Mouse (Mus musculus): ENCODE data around the gene Tex13b. TPM values are rescaled to one million over a fixed set of nuclear protein-coding genes. Genes with fewer than 3 reads are reported as not detected.
A peak's percentile ranks its signal among the peaks of the same experiment; 100 is the strongest.

Tex13b gene
- polyA plus RNA-seq, 1 experiment: not detected

DNA sequence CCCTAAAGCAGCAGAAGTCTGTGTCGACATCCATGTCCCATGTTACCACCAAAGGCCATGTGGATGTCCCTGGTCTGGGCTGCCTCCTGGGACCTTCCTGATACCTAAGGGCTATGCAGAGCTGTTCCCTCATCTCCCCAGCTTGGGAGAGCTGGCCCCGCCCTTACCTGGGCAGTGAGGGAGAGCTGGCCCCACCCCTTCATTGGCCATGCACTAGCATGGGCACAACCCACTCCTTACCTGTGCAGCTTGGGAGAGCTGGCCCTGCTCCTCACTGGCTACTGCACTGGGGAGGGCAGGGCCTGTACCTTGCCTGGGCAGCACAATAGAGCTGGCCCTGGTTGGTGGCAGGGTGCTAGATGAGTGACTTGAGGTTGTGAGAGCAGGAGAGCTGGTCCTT is 7.9 kb downstream of the Tex13b start:
- 81% methylated on average over 2 of the region's 2 CpGs for WGBS
- Histone ChIP-seq H3K4me3 (replicated peaks; ENCODE audit: extremely low read depth, low read depth, low read length) (no peak overlapping the region), H3K4me1 (ENCODE audit: control insufficient read depth, insufficient read depth, low read length) (no peaks in the 10 kb centered on the region)
- TF ChIP-seq CTCF (IDR thresholded peaks at IDR 0.05; ENCODE audit: insufficient read depth, low read length): no peak
- TF ChIP-seq POLR2A (IDR thresholded peaks at IDR 0.05; ENCODE audit: borderline replicate concordance, extremely low read depth, low read depth, low read length): no peak
- peak; percentile 2 for DNase-seq

DNA sequence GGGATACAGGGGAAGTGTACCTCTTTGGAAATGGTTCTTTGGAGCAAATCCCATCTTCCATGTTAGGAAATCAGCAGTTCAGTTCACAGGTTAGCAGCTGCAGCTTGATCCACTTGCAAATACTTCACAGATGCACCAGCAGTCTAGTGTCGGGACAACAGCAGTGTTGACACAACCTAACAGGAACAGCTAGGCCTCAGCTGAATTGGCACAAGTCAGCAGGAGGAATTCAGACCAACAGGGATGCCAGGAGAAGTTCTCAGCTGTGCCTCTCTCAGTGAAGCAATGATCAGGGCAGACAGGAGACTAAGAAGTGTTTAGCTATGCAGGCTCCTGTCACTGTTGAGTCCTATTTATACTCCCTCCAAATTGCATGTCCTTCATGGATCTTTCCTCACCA is 43.4 kb downstream of the Tex13b start:
- Histone ChIP-seq H3K4me3 (replicated peaks; ENCODE audit: extremely low read depth, low read depth, low read length) (no peak overlapping the region), H3K4me1 (ENCODE audit: control insufficient read depth, insufficient read depth, low read length) (no peaks in the 10 kb centered on the region)
- TF ChIP-seq CTCF (IDR thresholded peaks at IDR 0.05; ENCODE audit: insufficient read depth, low read length): no peak
- no peak for TF ChIP-seq POLR2A (IDR thresholded peaks at IDR 0.05; ENCODE audit: borderline replicate concordance, extremely low read depth, low read depth, low read length)
- no peak for DNase-seq
- 50% methylated on average over 1 of the region's 1 CpGs for WGBS

Other genes starting within 250 kb of the Tex13b start
- 128 and 308 TPM in 2 replicates for gene Tsc22d3, start 212.8 kb downstream of the Tex13b start, polyA plus RNA-seq (2012; rRNA removed)
- 20.8 and 23.3 TPM in 2 replicates for gene Mid2, start 148.8 kb downstream of the Tex13b start, polyA plus RNA-seq (2012; rRNA removed)
- gene Vsig1, start 94.2 kb upstream of the Tex13b start, polyA plus RNA-seq (2012; rRNA removed): 0.16 and 0.19 TPM in 2 replicates
- 3.3 and 5.9 TPM in 2 replicates for gene Psmd10, start 143.3 kb upstream of the Tex13b start, polyA plus RNA-seq (2012; rRNA removed)
- 2.7 and 7.2 TPM in 2 replicates for gene Atg4a, start 143.5 kb upstream of the Tex13b start, polyA plus RNA-seq (2012; rRNA removed)